Mouse (Mus musculus) gastrocnemius, postnatal 36 days (tissue): ENCODE data around the gene Stra8. TPM values are rescaled to one million over a fixed set of nuclear protein-coding genes. Genes with fewer than 3 reads are reported as not detected.

Experiments
- DNase-seq, 2 experiments: peaks; one replicate each; pipeline ENCODE4 v3.0.0; 2022
- intact Hi-C: fragments of 180-260 bp; cut with DNase I; formaldehyde crosslinking; loops from one replicate; pipeline ENCODE4 v1.15.1; 2025
- total RNA-seq, 2 experiments: library from RNA; stranded (reverse); gene quantifications; 2 replicates each; pipeline ENCODE4 v1.2.3; 2021

The Stra8 gene
- total RNA-seq, 2 experiments from 2014 or later = not detected

DNA sequence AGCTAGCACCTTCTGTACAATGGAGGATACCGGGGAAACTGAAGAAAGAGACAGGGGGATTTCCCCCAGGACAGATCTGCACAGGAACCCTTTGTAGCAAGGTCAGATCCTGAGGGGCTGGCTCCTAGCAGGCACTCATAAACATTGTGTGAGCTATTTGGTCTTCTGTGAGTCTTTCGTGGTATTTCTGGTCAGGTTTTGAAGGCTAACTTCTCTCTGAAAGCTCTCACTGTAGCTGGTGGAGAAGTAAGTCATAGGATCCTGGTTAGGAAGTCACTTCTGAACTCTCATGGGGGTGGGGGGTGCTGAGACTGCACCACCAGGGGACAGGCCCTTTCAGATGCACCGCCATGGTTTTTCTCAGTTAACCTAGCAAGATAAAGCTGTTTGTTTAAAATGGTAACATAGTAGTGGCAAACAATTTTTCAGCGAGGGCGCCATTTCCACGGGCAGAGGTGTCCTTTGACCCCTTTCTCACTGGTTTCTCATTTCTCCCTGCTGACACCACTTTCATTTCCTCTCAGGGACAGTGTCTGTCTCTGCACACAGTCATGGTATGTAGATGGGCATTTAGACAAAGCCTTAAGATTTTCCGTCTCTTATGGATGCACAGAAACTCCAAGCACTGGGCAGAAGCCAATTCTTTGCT is 18.4 kb downstream of the Stra8 start:
- intact Hi-C loops = no loop called here

DNA sequence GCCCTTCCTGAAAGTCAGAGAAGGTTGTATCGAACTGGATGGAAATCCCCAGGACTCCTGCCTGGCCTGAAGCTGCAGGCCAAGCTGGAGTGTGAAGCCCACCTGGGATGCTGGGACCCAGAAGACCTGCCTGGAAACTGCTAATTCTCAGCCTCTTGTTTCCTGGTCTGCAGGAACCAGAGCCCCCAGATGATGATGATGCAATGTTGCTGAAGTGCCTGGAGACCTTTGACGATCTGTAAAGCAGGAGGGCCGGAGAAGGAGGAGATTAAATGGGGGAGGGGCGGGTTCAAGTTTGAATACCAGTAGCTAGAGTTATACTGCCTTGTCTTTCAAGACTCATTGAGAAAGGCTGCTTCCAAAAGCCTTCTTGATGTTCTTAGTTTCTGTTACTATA is 19.0 kb downstream of the Stra8 start:
- no peak for DNase-seq
- intact Hi-C loops = no loop called here

More for the DNA sequence above, 18.4 kb downstream of the Stra8 start:
- DNase-seq = no peak

DNA sequence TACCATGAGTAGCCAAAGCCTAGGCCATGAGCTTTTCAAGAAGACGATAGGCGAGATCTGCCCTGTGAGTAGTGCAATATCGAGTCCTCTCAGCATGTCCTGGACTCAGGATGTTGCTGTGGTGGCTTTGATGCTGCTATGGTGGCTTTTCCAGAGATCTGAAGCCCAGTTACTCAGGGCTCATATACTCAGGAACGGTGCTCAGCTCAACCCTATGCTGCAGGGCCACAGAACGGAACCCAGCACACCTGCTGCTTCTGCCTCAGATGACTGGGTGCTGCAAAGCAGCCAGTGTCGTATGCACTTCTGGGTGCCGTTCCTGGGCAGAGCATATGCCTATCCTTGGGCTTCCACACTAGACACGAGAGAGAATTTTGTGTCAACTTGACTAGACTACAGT is 19.5 kb downstream of the Stra8 start:
- no peak for DNase-seq
- intact Hi-C loops = no loop called here

DNA sequence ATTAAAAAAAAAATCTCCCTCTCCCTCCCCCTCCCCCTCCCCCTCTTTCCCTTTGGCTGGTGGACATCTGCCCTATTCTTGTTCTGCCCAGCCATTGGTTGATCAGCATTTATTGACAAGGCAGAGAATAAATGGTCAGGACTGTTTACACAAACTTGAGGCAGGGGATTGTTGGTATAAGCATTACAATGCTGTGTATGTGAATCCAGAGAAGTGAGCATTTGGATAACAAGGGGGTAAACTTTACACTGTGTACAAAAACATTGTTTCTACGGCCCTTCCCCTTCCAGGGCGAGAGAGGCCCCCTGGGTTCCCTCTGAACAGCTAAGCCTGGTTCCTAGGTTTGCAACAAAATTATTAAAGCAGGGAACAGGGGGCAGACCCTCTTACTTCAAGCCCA is 21.5 kb downstream of the Stra8 start:
- intact Hi-C loops = no loop called here
- no peak for DNase-seq

DNA sequence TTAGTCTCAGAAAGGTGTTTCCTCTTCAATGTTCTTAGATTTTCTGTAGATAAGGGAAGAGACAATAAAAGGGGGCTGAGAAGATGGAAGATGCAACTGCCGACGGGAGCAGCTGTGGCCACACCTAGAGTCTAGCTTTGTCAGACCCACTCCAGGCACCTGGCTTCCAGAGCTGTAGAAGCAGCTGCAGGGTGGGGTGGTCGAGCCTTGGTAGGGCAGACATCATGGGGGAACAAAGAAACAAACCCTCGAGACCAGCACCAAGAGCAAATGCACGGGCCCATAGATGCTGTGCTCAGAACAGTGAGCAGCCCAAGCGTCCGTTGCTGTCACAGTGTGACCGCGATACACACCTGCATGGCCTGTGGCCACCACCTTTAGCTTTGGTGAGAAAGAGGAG is 22.5 kb downstream of the Stra8 start:
- DNase-seq = no peak
- intact Hi-C loops = no loop called here

DNA sequence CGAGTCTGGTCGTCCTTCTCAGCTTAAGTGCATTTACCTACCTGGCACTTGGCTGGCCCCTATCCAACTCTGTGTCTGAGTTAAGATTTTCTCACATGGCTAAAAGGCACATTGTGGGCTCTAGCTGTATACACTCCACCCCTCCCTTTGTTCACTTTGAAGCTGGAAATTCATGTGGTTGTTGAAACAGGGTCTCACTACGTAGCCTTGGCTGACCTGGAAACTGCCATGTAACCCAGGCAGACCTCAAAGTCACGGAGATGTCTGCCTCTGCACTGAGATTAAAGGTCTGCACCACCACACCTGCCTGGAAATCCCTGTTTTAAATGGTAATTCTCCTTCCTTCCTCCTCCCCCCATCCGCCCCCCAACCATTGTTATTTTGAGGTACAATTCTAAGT is 23.5 kb downstream of the Stra8 start:
- no peak for DNase-seq
- intact Hi-C loops = no loop called here

DNA sequence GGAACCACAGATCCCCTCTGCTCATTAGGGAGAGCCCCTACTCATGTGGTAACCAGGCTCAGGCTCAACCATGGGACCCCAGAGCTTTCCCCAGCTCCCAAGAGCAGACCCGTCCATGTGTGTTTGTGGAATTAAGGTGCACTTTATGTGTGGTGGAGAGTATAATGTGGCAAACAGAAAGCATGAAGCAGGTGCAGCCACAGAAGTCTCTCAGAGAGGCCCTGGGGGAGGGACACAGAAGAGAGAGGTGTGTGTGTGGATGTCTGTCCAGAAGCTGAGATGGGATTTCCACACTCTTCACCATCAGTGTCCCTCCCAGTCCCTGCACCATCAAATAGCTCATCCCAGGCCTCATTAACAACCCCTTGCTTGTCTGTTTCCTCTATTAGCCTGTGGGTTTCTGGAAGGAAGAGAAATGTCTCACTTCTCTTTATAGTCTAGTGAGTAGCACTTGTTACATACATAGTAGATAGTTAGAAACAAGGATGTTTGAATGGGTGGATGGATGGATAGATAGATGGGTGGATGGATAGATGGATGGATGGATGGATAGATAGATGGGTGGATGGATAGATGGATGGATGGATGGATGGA is 26.6 kb downstream of the Stra8 start:
- DNase-seq = no peak
- intact Hi-C loops = no loop called here

DNA sequence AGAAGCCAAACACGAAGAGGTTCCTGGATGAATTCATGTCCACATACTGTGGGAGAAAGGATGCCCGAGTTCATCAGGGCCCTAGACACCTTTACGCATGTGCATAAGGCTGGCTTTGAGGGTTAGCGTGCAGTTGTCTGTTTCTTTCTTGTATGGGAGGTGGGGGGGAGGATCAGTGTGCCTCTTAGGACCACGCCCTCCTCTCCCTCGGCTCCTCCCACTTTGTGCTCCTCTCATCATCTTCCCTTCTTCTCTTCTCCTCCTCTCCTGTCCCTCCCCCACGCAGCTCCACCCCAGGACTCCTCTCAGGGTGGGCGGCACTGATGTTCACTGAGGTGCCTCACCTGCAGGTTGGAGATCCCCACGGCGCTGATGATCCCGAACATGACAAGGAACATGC is 28.5 kb downstream of the Stra8 start:
- no peak for DNase-seq
- intact Hi-C loops = no loop called here

DNA sequence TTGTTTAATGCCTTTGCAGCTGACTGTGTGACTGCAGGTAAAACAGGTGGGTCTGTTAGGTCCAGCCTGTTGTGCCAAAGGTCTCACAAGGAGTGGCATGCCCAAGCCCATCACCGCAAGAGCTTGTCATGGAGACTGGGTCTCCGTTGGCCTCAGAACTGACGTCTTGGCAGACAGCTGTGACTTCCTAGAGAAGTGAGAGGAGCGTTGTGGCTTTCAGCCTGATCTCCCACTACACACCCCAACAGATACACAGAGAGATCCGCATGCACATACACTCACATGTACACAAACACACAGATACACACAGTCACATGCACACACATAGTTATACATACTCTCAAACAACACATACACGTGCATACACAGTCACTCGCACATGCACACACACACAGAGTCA is 31.6 kb downstream of the Stra8 start:
- intact Hi-C loops = no loop called here
- DNase-seq = no peak

DNA sequence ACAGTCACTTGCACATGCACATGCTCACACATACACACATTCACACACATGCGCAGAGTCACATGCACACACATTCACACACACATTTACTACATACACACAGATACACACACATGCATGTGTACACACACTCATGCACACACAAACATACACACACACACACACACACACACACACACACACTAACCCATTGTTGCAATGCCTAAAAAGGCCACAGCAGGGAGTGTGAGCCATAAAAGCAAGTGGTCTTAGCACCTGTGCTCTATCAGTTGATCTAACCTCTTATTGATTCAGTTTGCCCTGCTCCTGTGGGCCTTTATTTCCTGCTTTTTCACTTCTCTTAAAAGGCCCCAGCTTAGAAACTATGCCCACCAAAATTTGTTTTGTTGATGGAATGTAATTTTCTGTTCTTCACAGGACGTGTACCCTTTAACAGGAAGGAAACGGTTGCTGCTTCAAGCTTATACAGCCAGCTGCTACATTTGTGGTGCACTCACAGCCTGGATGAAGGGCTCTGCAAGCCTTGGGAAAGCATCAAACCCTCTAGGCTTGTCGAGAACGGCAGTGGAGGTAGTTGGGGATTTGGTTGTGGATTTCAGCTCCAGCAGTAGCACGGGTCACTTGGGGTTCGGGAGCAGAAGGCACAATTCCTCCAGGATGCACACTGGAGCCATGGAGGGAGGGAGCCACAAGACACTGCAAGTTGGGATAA is 32.1 kb downstream of the Stra8 start:
- DNase-seq = no peak
- intact Hi-C loops = no loop called here

DNA sequence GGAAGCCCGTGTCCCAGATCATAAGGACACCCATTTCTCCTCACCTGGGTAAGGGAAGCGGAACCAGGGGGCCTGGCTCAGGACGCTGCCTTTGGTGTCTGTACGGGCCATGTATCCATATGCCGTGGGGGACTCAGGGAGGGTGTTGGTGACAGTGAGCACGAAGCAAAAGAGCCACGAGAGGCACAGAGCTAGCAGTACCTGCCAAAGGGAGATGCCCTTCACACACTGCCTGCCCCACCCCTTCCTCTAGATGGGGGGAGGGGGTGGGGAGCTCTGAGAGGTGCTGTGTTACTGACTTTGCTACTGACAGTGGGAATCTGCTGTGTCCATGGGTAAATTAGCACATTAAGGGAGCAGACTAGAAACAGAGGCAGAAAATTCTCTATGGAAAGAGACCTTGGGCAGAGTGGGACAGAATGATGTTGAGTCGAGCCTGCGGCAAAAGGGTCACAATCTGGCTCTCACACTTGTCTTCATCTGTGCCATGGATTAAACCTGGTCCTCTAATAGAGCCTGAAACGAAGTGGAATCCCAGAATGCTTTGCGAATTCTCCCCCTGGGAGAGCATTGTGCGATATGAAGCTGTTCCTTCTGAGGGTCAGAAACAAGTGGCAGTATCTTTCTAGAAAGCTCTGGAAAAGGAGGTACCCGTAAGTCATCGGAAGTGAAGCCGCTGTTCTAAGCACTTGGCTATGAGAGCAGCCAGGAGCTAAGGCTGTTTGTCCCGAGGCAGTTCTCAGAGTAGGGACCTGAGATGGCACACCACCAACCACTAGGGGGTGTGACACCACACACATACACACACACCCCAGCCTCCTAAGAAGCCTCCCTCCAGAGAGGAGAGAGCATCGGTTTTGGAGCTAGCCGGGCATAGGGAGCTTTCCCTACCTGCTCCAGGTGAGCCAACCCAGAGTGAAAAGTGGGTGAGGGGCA is 35.2 kb downstream of the Stra8 start:
- no peak for DNase-seq
- intact Hi-C loops = no loop called here

DNA sequence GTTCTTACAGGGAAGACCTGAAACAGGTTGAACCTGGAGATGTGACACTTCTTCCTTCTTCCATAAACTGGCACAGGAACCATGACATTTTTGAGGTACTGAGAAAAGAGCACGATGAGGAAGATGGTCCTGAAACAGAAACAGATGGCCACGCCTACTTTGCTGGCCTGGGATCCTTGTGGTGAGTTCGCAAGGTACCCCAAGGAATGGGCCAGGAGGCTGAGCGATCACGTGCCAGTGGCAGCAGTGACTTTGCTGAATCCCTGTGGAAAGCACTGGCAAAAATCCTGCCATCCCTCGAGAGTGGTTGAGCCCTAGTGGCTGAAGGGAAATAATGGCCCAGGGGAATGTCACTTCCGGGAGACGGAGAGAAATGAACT is 35.9 kb downstream of the Stra8 start:
- intact Hi-C loops = no loop called here
- DNase-seq = no peak

DNA sequence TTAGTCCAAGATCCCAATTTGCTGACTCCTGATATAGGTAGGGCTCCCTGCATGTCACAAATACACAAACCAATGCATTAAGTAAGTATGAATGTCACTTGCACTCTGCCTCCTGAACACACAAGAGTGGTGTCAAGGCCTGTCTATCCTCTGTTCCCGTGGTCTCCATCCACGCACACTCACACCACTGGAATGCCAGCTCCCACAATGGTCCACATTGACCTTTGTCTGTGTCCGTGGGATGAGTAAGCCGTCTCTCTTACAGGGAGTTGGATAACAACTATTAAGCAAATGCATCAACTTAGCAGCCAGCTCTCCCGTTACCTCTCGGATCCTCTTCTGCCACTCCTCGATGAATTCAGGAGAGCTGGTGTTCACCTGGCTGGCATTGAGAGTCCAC is 39.2 kb downstream of the Stra8 start:
- no peak for DNase-seq
- intact Hi-C loops = no loop called here

DNA sequence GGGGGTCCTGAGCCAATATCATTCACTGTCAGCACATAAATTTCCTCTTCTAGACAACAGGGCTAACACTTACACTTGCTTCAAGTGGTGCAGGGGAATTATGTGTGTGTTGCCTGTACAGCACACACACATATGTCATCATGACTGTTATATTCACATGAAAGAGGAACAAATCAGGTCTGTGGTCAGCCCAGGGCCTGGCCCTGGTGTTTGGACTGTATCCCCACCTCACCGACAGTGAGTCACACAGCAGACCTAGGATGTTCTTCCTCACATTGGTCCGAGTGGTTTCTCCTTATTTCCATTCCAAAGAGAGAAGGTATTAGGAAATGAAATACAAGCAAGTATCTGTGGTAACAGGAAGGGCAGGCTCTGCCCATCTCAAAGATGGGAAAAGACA is 44.6 kb downstream of the Stra8 start:
- DNase-seq = no peak
- intact Hi-C loops = no loop called here

DNA sequence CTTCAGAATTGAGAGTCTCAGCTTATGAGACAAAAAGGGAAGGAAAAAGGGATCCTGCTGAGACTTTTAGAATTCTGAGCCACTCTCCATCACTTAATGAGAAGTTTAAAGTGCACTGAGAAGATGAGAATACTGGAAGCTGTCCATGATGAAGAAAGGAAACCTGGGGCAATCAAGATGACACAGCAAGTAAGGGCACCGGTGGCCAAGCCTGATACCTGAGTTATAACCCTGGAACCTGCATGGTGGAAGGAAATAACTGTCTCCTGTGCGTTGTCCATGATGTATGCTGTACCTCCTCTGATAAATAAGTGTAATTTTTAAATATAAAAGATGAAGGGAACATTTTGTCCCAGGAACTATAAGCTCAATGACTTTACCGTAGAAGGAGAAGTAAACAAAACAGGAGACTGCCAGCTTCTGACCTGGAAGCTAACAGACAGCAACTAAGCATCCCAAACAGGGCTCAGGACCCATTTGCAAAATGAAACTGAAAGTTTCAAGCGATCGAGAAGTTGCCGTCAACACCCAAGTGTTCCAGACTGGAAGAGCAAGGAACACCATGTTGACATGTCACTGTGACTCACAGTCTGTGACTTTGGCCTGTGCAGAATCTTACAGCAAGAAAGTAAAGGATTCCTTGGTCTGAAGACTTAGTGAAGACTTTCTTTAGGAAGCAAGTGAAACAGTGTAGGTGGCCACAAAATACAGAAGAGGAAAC is 46.0 kb downstream of the Stra8 start:
- intact Hi-C loops = no loop called here
- DNase-seq = no peak

DNA sequence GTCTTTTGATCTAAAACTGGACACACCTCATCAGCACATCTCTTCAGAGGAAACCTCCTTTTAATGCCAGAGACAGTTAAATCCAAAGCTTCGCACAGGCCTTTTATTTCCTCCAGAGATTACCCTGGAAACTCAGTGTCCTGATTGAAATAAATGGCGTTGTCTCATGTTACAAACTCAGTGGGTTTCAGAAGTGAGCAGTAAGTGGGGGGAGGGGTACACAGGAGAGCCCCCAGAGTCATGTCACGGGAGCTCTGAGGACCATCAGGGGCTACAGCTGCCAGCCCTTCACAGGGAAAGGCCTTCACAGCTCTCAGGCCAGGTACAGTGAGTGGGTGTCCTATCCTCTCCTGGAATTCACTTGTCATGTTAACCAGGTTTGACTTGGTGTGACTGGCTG is 51.2 kb downstream of the Stra8 start:
- intact Hi-C loops = no loop called here
- no peak for DNase-seq

DNA sequence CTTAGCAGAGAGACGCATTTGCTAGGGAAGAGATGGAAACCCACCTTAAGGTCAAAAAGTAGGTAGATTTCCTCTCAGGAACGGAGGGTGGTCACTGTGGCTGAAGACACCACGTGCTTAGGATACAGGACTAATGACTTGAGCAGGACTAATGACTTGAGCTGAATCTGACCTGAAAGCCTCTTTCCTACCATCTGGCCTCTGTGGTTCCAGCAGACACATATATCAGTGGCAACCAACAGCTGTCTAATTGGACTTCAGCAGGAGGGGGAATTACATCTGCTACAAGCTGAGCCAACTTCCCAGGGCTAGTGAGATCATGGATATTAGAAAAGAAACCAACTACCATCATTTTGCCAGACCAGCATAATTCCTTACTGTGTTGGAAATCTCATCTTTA is 59.3 kb downstream of the Stra8 start:
- DNase-seq = no peak
- intact Hi-C loops = no loop called here

DNA sequence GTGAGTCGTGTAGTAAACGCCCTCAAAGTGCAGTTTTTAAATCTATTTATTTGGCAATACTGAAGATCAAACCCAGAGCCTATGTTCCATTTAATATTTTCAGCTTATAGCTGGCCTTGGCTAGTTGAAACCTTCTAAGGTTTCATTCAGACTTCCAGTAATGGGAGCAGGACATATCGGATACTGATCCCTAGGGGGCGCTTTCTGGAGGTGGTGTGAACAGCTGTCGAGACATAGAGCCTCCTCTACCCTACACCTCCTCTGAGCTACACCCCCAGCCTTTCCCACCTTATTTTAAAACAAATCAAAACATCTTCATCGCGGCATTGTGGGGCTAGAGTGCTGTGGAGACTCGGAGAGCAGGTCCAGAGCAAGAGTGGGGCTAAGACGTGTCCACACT is 60.7 kb downstream of the Stra8 start:
- no peak for DNase-seq
- intact Hi-C loops = no loop called here

DNA sequence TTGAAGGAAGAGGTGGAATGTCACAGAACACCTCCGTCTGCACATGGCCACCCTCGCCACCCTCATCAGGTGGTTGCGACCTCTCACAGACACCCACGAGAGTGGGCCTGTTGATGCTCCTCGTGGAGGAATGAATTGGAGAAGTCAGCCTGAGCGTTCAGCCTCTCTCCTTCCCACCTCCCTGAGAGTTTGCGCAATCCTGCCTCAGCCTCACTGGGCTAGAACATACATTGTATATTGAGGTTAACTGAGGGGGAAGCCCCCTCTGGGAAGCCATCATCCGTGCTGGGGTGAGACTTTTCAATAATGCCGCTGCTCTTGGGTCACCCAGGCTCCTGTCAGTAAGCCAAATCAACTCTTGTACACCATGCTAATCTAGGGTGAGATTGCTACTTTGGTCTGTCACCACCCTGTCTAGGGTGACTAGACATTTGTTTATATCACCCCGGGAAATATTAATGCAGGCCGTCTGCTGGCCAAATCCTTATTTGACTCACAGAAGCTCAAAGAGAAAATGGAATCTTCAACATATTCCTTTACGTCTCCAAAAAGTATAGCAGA is 67.2 kb downstream of the Stra8 start:
- no peak for DNase-seq
- intact Hi-C loops = no loop called here

DNA sequence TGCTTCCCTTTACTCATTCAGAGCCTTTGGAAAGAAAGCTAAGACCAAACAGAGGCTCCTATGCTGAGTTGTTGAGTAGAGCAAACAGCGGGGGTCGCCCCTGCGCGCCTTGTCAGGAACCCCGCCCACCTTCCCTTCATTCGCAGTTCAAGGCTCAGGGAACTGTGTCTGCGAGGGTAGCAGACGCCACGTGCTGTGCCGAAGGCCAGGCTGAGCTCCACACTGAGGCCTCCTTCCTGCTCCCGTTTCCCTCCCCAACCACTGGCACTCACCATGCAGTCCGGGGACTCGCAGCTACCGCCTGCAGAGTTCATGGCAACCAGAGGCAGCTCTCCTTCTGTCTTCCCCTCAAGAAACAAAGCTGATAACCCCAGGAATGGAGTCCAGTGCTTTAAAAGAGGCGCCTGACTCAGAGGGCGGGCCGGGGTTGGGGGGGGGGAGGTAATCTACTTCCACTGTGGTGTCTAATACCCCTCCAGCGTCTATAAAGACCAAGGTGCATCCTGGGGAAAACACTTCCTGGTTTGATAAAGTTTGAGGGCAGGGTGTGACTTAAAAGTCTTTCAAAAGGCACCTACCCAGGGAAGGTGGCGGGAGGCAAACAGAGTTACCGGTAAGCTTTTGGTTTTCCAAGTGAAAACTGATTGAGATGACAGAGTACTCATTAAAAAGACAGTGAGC is 68.3 kb downstream of the Stra8 start, which contains the start of gene Slc23a4:
Slc23a4 (minus strand) TSS at position 324 of the 681 bp plus-strand sequence.
- no peak for DNase-seq
- intact Hi-C loops = no loop called here
